Mouse (Mus musculus): ENCODE results near the gene Cps1. TPM values are rescaled to one million over a fixed set of nuclear protein-coding genes. Genes with fewer than 3 reads are reported as not detected.

Gene Cps1
- polyA plus RNA-seq, 1 experiment from 2014 or later, result 0.41 TPM

GRCm38 (mm10) chr1:67125433-67125832, 2.6 kb downstream of the Cps1 start:
- no peak for ATAC-seq (ENCODE audit: low read depth)
- Histone ChIP-seq H3K27ac (no peak overlapping the region), H3K4me2 (no peak overlapping the region), H3K27me3 (no peaks in the 10 kb centered on the region), H3K9me3 (replicated peaks) (no peaks in the 10 kb centered on the region), H3K36me3 (no peaks in the 10 kb centered on the region), H3K4me1 (replicated peaks) (no peaks in the 10 kb centered on the region), H3K4me3 (replicated peaks) (no peak overlapping the region), H3K9ac (no peak overlapping the region)
- WGBS (ENCODE audit: insufficient replicate concordance), result 58% methylated on average over 2 of the region's 2 CpGs
- DNase-seq, result no peak

- Histone ChIP-seq H3K9me3 (replicated peaks) (no peaks in the 10 kb centered on the region), H3K4me3 (replicated peaks) (no peak overlapping the region), H3K4me1 (replicated peaks) (no peaks in the 10 kb centered on the region), H3K9ac (no peak overlapping the region), H3K36me3 (no peaks in the 10 kb centered on the region), H3K4me2 (no peak overlapping the region), H3K27me3 (no peaks in the 10 kb centered on the region), H3K27ac (no peak overlapping the region)
- 7% methylated on average over 8 of the region's 8 CpGs for WGBS (ENCODE audit: insufficient replicate concordance)
- DNase-seq (no peak), ATAC-seq (ENCODE audit: low read depth) (no peak)
Observed at GRCm38 (mm10) chr1:67143939-67144338, 21.1 kb downstream of the Cps1 start.

DNA sequence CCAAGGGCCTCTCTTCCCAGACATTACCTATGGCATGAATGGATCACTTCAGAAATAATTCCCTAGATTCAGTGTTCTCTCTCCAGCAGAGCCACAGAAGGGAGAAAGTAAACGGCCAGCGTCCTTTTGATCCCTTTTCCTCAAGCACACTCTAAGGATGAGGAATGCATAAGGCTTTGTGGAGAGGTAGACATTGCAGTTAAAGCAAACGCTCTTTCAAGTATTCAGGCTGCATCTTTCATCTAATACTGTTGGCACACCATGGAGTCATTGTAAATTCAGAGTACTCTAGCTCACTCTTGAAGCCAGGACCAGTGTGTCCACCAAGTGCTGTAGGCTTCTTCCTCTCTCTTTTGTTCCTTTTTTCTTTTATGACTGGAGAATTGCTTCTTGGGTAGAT, 28.4 kb downstream of the Cps1 start:
- ATAC-seq (ENCODE audit: low read depth), result no peak
- DNase-seq, result no peak
- no peak overlapping the region for H3K9ac ChIP-seq

DNA sequence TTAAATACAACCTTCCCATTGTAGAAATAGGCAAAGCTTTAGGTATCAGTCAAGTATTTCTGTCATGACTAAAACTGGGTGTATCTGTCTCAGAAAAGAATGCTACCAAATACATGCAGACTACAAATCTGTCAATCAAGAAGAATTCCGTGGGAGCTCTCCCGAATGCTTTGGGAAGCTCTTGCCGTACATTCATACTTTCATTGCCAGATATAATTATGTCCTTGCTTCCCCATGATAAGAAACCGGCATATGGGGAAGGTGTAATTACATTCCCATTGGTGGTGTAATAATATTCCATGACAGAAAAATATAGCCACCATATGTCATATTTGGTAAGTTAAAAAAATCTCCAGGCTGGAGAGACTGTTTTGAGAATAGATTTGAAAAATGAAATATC, 44.5 kb downstream of the Cps1 start:
- Histone ChIP-seq H3K27ac (no peak overlapping the region), H3K9me3 (replicated peaks) (no peaks in the 10 kb centered on the region), H3K36me3 (no peaks in the 10 kb centered on the region), H3K9ac (no peak overlapping the region), H3K4me2 (no peak overlapping the region), H3K4me1 (replicated peaks) (no peaks in the 10 kb centered on the region), H3K27me3 (no peaks in the 10 kb centered on the region), H3K4me3 (replicated peaks) (no peak overlapping the region)
- no peak for DNase-seq
- ATAC-seq (ENCODE audit: low read depth), result no peak
- WGBS (ENCODE audit: insufficient replicate concordance), result 63% methylated on average over 4 of the region's 4 CpGs

More for the DNA sequence above, 28.4 kb downstream of the Cps1 start:
- Histone ChIP-seq H3K27me3 (no peaks in the 10 kb centered on the region), H3K9me3 (replicated peaks) (no peaks in the 10 kb centered on the region), H3K4me2 (no peak overlapping the region), H3K4me3 (replicated peaks) (no peak overlapping the region), H3K4me1 (replicated peaks) (no peaks in the 10 kb centered on the region), H3K36me3 (no peaks in the 10 kb centered on the region), H3K27ac (no peak overlapping the region)
- 59% methylated on average over 3 of the region's 3 CpGs for WGBS (ENCODE audit: insufficient replicate concordance)

GRCm38 (mm10) chr1:67181165-67181564, 58.3 kb downstream of the Cps1 start:
- Histone ChIP-seq H3K27me3 (no peaks in the 10 kb centered on the region), H3K27ac (no peak overlapping the region), H3K4me3 (replicated peaks) (no peak overlapping the region), H3K4me1 (replicated peaks) (no peaks in the 10 kb centered on the region), H3K9ac (no peak overlapping the region), H3K36me3 (no peaks in the 10 kb centered on the region), H3K9me3 (replicated peaks) (no peaks in the 10 kb centered on the region), H3K4me2 (no peak overlapping the region)
- whole genome bisulfite sequencing (ENCODE audit: insufficient replicate concordance), result 11% methylated on average over 7 of the region's 7 CpGs
- no peak for ATAC-seq (ENCODE audit: low read depth)
- no peak for DNase-seq

DNA sequence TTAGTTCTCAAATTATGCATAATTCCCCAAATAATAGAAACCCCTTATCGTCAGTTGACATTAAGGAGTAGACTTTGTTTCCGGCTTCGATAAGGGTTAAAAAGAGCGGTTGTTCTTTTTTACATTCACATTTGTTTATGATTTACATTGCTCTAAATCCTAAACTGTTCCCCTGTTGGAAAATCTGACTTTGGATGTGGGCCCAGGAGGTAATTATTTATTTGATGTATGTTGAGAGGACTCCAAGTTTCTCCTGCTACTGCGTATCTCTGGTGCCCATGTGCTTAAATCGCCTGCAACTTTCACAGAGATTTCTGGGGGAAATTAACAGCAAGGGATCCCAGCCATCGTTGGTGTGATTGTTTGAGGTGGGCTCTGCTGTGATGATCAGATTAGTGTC, 59.4 kb downstream of the Cps1 start:
- Histone ChIP-seq H3K27ac (no peak overlapping the region), H3K36me3 (no peaks in the 10 kb centered on the region), H3K9me3 (replicated peaks) (no peaks in the 10 kb centered on the region), H3K4me2 (no peak overlapping the region), H3K4me1 (replicated peaks) (no peaks in the 10 kb centered on the region), H3K27me3 (no peaks in the 10 kb centered on the region), H3K9ac (no peak overlapping the region), H3K4me3 (replicated peaks) (no peak overlapping the region)
- DNase-seq (no peak), ATAC-seq (ENCODE audit: low read depth) (no peak)
- 74% methylated on average over 7 of the region's 7 CpGs for WGBS (ENCODE audit: insufficient replicate concordance)

DNA sequence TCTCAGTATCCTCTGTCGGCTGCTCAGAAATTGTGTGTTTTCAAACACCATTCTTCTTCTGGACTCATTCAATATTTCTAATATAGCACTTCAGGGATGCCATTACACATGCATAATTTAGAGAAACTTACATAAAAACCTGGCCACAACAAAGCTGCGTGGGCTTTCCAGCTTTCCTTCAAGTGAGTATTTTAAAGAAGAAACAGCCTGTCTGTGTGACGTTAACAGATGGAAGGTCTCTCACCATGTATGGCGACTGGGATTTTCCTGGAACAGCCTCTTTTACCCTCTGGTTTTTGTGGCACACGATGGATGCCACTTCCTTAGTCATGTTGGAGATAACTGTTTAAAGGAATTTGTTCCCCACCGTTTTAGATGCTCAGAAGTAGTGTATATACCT, 60.7 kb downstream of the Cps1 start:
- H3K4me1 ChIP-seq (replicated peaks), result no peaks in the 10 kb centered on the region
- no peak for ATAC-seq (ENCODE audit: low read depth)
- H3K27me3 ChIP-seq, result no peaks in the 10 kb centered on the region
- no peak for DNase-seq
- no peak overlapping the region for H3K4me2 ChIP-seq
- no peak overlapping the region for H3K27ac ChIP-seq
- 58% methylated on average over 6 of the region's 6 CpGs for WGBS (ENCODE audit: insufficient replicate concordance)
- H3K9ac ChIP-seq, result no peak overlapping the region
- H3K9me3 ChIP-seq (replicated peaks), result no peaks in the 10 kb centered on the region
- H3K36me3 ChIP-seq, result no peaks in the 10 kb centered on the region
- no peak overlapping the region for H3K4me3 ChIP-seq (replicated peaks)

DNA sequence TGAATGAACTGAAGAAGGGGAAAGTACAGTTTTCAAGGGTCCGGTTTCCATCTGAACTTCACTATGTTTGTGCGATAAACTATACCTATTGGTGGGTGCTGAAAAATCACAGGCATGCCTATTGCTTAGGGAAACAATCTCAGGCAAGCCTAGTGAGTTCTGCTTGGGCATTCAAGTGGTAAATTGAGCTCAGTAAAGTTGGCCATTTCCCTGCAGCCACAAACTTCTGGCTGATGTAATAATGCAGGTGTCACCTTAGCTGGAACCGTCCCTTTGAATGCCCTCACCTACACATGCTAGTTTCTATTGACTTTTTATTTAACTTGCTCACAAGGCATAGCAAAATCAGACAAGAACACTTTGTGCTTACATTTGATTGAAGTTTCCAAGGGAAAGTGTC, 61.3 kb downstream of the Cps1 start:
- no peak for ATAC-seq (ENCODE audit: low read depth)
- DNase-seq, result no peak
- H3K27me3 ChIP-seq, result no peaks in the 10 kb centered on the region
- H3K36me3 ChIP-seq, result no peaks in the 10 kb centered on the region
- H3K4me1 ChIP-seq (replicated peaks), result no peaks in the 10 kb centered on the region
- WGBS (ENCODE audit: insufficient replicate concordance), result 73% methylated on average over 3 of the region's 3 CpGs
- H3K27ac ChIP-seq, result no peak overlapping the region
- H3K4me3 ChIP-seq (replicated peaks), result no peak overlapping the region
- H3K9me3 ChIP-seq (replicated peaks), result no peaks in the 10 kb centered on the region
- H3K9ac ChIP-seq, result no peak overlapping the region
- no peak overlapping the region for H3K4me2 ChIP-seq

- no peak overlapping the region for H3K27ac ChIP-seq
- DNase-seq, result no peak
- ATAC-seq (ENCODE audit: low read depth), result no peak
- WGBS (ENCODE audit: insufficient replicate concordance), result 56% methylated on average over 2 of the region's 2 CpGs
- H3K9me3 ChIP-seq (replicated peaks), result no peaks in the 10 kb centered on the region
- no peaks in the 10 kb centered on the region for H3K36me3 ChIP-seq
- H3K4me1 ChIP-seq (replicated peaks), result no peaks in the 10 kb centered on the region
- H3K9ac ChIP-seq, result no peak overlapping the region
- H3K4me2 ChIP-seq, result no peak overlapping the region
- H3K27me3 ChIP-seq, result no peaks in the 10 kb centered on the region
- no peak overlapping the region for H3K4me3 ChIP-seq (replicated peaks)
Observed at GRCm38 (mm10) chr1:67197335-67197734, 74.5 kb downstream of the Cps1 start.

DNA sequence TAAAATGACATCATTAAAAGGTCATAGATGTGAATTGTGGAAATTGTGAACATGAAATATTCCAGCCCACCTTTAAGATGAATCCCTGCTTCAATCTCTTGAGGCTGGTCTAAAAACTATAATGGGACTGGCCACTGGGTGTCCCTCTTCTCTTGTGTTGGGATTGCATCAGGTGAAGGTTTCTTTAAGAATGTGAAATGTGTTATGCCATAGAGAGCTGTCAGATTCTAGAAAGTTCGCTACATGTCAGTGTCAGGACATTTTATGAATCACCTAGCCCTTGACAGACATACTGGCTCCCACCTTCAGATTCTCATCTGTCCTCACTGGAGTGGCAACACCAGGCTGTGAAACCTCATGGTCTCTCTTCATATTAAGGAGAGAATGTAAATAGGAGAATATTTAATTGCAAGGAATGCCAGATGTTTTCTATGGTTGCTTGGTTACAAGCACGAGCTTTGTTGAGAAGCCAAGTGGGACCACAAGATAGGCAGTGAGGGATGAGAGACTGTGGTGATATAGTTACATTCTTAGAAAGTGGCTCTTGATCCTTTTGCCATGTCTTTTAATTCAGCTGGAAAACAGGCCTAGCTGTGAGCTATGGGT, 95.6 kb downstream of the Cps1 start:
- Histone ChIP-seq H3K27ac (no peak overlapping the region), H3K27me3 (no peaks in the 10 kb centered on the region), H3K9ac (no peak overlapping the region), H3K4me1 (replicated peaks) (no peaks in the 10 kb centered on the region), H3K36me3 (no peaks in the 10 kb centered on the region), H3K4me2 (no peak overlapping the region), H3K4me3 (replicated peaks) (no peak overlapping the region), H3K9me3 (replicated peaks) (no peaks in the 10 kb centered on the region)
- WGBS (ENCODE audit: insufficient replicate concordance), result 37% methylated on average over 2 of the region's 2 CpGs
- ATAC-seq (ENCODE audit: low read depth), result no peak
- no peak for DNase-seq

DNA sequence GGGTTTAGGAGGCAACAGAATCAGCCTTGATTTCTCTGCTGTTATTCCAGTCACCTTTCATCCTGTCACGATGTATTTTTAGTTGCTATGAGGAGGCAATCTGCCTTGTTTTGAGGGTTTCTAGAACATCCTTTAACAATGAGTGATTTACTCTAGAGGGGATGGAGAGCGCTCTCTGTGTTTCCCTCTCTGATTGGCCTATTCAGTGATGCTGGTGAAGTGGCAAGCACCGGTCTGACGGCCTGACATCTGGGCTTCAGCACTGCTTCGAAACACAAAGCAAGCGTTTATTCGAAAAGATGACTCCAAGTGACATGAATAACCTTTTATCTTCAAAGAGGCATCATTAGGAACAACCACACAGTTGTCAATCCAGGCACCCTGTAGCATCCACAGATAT, 100.8 kb downstream of the Cps1 start:
- Histone ChIP-seq H3K4me1 (replicated peaks) (no peaks in the 10 kb centered on the region), H3K36me3 (no peaks in the 10 kb centered on the region), H3K4me3 (replicated peaks) (no peak overlapping the region), H3K4me2 (no peak overlapping the region), H3K27ac (no peak overlapping the region), H3K27me3 (no peaks in the 10 kb centered on the region), H3K9me3 (replicated peaks) (no peaks in the 10 kb centered on the region), H3K9ac (no peak overlapping the region)
- WGBS (ENCODE audit: insufficient replicate concordance), result 69% methylated on average over 7 of the region's 7 CpGs
- ATAC-seq (ENCODE audit: low read depth) (no peak), DNase-seq (no peak)

DNA sequence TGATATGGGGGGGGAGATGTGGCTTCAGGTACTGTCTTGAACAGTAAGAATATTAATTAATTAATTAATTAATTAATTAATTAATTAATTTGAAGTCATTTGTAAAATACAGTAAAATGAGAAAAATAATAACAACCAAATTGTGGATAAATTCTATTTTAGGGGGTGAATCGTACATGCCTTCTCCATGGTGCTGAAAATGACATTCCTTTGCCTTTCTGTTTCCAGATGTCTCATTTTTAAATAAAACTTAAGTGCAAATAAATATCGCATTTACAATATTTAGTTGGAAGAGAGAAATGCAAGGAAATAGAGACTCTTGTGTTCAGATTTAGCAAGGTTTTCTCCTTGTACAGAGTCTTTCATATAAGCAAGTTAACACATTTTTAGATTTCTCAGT, 112.0 kb downstream of the Cps1 start:
- Histone ChIP-seq H3K4me1 (replicated peaks) (no peaks in the 10 kb centered on the region), H3K4me2 (no peak overlapping the region), H3K4me3 (replicated peaks) (no peak overlapping the region), H3K9me3 (replicated peaks) (no peaks in the 10 kb centered on the region), H3K9ac (no peak overlapping the region), H3K36me3 (no peaks in the 10 kb centered on the region), H3K27ac (no peak overlapping the region), H3K27me3 (no peaks in the 10 kb centered on the region)
- 56% methylated on average over 2 of the region's 2 CpGs for WGBS (ENCODE audit: insufficient replicate concordance)
- ATAC-seq (ENCODE audit: low read depth) (no peak), DNase-seq (no peak)
